Mouse (Mus musculus) left cerebral cortex, postnatal 10 days (tissue): ENCODE data around the gene Ntmt1. TPM values are rescaled to one million over a fixed set of nuclear protein-coding genes. Genes with fewer than 3 reads are reported as not detected.
A peak's percentile ranks its signal among the peaks of the same experiment; 100 is the strongest.

Experiments used
- DNase-seq, 2 experiments: peaks; one replicate each; pipeline ENCODE4 v3.0.0; 2021 to 2022; ENCODE audit warnings: low spot score in 2 of 2, mixed read lengths in 1 of 2; ENCODE audit errors: extremely low spot score in 1 of 2
- intact Hi-C: fragments of 180-260 bp; cut with DNase I; formaldehyde crosslinking; loops from one replicate; pipeline ENCODE4 v1.15.1; 2025
- total RNA-seq, 2 experiments: library from RNA; stranded (reverse); gene quantifications; 2 replicates each; pipeline ENCODE4 v1.2.3; 2021

Gene Ntmt1
- total RNA-seq, 2 experiments from 2014 or later, result 49.6 to 52.9 TPM

GRCm38 (mm10) chr2:30810573-30810972 is 2.9 kb downstream of the Ntmt1 start:
- intact Hi-C loops, result no loop called here

GRCm38 (mm10) chr2:30816383-30816782 is 8.8 kb downstream of the Ntmt1 start:
- no peak for DNase-seq
- intact Hi-C loops, result no loop called here

More at GRCm38 (mm10) chr2:30810573-30810972, 2.9 kb downstream of the Ntmt1 start:
- DNase-seq, result no peak

- intact Hi-C loops, result no loop called here
- no peak for DNase-seq
Measured at GRCm38 (mm10) chr2:30819873-30820272, 12.2 kb downstream of the Ntmt1 start.

- no peak for DNase-seq
- intact Hi-C loops, result no loop called here
Measured at GRCm38 (mm10) chr2:30821073-30821472, 13.4 kb downstream of the Ntmt1 start.

- intact Hi-C loops, result no loop called here
- DNase-seq, result no peak
Measured at GRCm38 (mm10) chr2:30822460-30822859, 14.8 kb downstream of the Ntmt1 start.

- peak in 1 of 2 experiments; percentile 72 for DNase-seq
- intact Hi-C loops, result no loop called here
Measured at GRCm38 (mm10) chr2:30823385-30824153, 15.9 kb downstream of the Ntmt1 start.

GRCm38 (mm10) chr2:30826825-30827748 is 19.5 kb downstream of the Ntmt1 start:
- intact Hi-C loops, result loop anchor here (5.0 kb wide), 1 partner anchor 105 kb away; no protein-coding TSS in a partner anchor
- peak in 1 of 2 experiments; percentile 78 for DNase-seq

- DNase-seq, result peak; percentile 93 to 96
- intact Hi-C loops, result loop anchor here (5.0 kb wide), 1 partner anchor 104 kb away; no protein-coding TSS in a partner anchor
Measured at GRCm38 (mm10) chr2:30827749-30828475, 20.3 kb downstream of the Ntmt1 start.

- intact Hi-C loops, result loop anchor here (5.0 kb wide), 1 partner anchor 103 kb away; no protein-coding TSS in a partner anchor
Measured at GRCm38 (mm10) chr2:30829315-30829714, 21.7 kb downstream of the Ntmt1 start.

GRCm38 (mm10) chr2:30830283-30830795 is 22.7 kb downstream of the Ntmt1 start, which contains the start of gene Asb6:
Gene Asb6 (minus strand): TSS chr2:30830333.
- no peak for DNase-seq
- intact Hi-C loops, result no loop called here

More at GRCm38 (mm10) chr2:30829315-30829714, 21.7 kb downstream of the Ntmt1 start:
- DNase-seq, result peak in 1 of 2 experiments; percentile 52

GRCm38 (mm10) chr2:30833644-30834043 is 26.0 kb downstream of the Ntmt1 start:
- intact Hi-C loops, result no loop called here
- DNase-seq, result no peak

GRCm38 (mm10) chr2:30834373-30835022 is 26.9 kb downstream of the Ntmt1 start, which contains the start of gene Prrx2:
Gene Prrx2 (plus strand): TSS chr2:30834972.
- intact Hi-C loops, result no loop called here
- DNase-seq, result no peak

GRCm38 (mm10) chr2:30836238-30836990 is 28.8 kb downstream of the Ntmt1 start:
- peak in 1 of 2 experiments; percentile 56 for DNase-seq
- intact Hi-C loops, result no loop called here

- intact Hi-C loops, result no loop called here
- DNase-seq, result no peak
Measured at GRCm38 (mm10) chr2:30842615-30843014, 35.0 kb downstream of the Ntmt1 start.

- intact Hi-C loops, result no loop called here
- peak in 1 of 2 experiments; percentile 55 for DNase-seq
Measured at GRCm38 (mm10) chr2:30845152-30846070, 37.8 kb downstream of the Ntmt1 start.

- intact Hi-C loops, result no loop called here
- no peak for DNase-seq
Measured at GRCm38 (mm10) chr2:30846236-30846635, 38.6 kb downstream of the Ntmt1 start.
